Mouse (Mus musculus): ENCODE measurements around the gene Hdac9.

GRCm38 (mm10) chr12:34402065-34402464, 514.8 kb downstream of the Hdac9 start:
- no peak for TF ChIP-seq GATA1 (IDR thresholded peaks at IDR 0.05; ENCODE audit: borderline replicate concordance, low read length)
- TF ChIP-seq FLI1 (IDR thresholded peaks at IDR 0.05; ENCODE audit: low read length), result no peak
